Mouse (Mus musculus) spleen, adult 2 months (tissue): ENCODE results near the gene Rreb1.

ENCODE experiments used
- CTCF ChIP-seq: fragments of 200-500 bp; IDR thresholded peaks from 2 replicates; pipeline ENCODE4 v1.5.1; 2011; ENCODE audit warnings: mild to moderate bottlenecking, inconsistent platforms; ENCODE audit not compliant: insufficient read depth, insufficient read length, insufficient replicate concordance; ENCODE audit errors: extremely low read depth
- POLR2A ChIP-seq: fragments of 200-500 bp; IDR thresholded peaks from 2 replicates; pipeline ENCODE4 v1.6.1; 2011; ENCODE audit warnings: low read depth, low read length, inconsistent platforms

GRCm38 (mm10) chr13:37992638-37993371 is 214.6 kb downstream of the Rreb1 start:
- TF ChIP-seq CTCF = no peak
- TF ChIP-seq POLR2A = no peak
